Mouse (Mus musculus) kidney, adult 8-10 months (tissue): ENCODE data around the gene Kcnc3.

Experiments used
- DNase-seq, 2 experiments: peaks; one replicate each; pipeline ENCODE4 v3.0.0; 2022

Kcnc3 gene

DNA sequence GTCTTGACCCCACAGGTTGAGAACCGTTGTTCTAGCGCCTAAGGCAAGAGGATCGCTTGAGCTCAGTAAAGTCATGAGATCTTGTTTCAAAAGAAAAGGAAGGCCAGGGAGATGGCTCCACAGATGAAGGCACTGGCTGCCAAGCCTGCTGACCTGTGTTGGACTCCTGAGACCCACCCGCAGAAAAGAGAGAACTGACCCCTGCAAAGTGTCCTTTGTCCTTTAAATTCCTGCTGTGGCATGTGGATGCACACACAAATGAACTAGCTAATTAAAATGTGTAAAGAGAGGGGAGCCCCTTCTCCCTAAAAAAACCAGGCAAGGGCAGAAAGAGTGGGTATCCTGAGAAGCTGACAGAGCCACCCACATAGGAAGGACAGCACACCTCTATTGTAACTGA, 18.7 kb upstream of the Kcnc3 start:
- DNase-seq, result peak; percentile 52 to 72

GRCm38 (mm10) chr7:44572213-44572701, 18.2 kb upstream of the Kcnc3 start, which contains the start of gene Napsa:
Gene Napsa (plus strand): TSS chr7:44572380.
- peak; percentile 68 to 69 for DNase-seq

DNA sequence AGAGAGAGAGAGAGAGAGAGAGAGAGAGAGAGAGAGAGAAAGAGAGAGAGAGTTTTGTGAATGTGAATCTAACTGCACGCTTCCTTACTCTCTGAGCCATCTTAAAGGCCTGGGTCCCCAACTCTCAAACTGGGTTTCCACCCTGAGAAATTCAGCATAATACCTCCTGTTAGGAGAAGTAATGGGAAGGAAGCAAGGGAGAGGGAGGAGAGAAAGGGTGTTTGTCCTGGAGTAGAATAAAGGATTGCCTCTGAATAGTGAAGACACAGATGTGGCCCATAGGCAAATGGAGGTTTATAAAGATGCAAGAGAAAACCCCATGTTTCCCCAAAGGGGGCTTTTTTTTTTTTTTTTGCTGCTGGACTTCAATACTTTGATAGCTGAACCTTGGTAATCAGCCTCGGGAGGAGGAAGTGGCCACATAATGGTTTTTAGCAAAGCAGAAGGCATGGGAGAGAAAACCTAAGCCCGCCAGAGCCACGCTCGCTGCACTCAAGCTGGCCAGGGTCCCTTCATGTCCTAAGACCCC, 17.4 kb upstream of the Kcnc3 start:
- DNase-seq, result no peak

DNA sequence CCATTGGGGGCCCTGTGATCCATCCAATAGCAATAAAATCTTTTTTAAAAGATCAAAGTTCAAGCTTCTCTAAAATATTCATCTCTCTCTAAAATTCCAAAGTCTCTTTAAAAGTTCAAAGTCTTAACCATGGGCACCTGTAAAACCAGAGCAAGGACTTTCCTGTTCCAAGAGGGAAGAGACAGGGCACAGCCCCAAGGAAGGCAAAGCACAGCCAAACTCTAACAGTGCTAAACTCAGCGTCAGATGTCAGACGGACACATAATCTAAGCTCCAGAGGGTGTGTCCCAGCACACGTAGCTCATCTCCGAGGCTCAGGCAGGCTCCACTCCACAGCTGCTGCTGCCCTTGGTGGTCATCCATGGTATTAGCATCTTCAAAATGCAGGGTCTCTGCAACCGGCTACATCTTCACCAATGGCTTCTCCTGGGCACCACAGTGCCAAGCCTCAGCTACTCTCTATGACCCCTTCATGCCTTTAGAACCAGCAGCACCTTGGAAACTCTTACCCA, 14.1 kb upstream of the Kcnc3 start:
- DNase-seq, result peak in 1 of 2 experiments; percentile 53

- no peak for DNase-seq
These were observed 8.8 kb upstream of the Kcnc3 start for GRCm38 (mm10) chr7:44581637-44582036.

DNA sequence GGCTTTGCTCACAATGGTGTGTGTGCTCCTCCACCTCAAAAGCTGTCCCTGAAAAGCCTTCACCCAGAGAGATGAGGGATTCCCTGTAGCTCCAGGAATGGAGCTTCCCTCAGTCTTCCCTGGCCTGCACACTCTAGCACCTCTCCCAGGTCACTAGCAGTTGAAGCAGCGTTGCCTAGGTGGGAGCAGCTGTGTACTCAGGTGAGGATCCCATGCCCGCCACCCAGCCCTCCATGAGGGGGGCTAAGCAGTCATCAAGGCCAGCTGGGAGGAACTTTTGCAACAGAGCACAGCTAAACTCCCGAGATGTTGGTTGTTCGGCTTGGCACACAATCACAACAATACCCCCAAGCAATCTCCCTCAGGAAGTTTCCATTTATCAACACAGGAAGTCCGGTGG, 7.8 kb upstream of the Kcnc3 start:
- no peak for DNase-seq

GRCm38 (mm10) chr7:44583146-44583545, 7.3 kb upstream of the Kcnc3 start:
- DNase-seq, result no peak

GRCm38 (mm10) chr7:44584265-44584804, 6.1 kb upstream of the Kcnc3 start:
- no peak for DNase-seq

DNA sequence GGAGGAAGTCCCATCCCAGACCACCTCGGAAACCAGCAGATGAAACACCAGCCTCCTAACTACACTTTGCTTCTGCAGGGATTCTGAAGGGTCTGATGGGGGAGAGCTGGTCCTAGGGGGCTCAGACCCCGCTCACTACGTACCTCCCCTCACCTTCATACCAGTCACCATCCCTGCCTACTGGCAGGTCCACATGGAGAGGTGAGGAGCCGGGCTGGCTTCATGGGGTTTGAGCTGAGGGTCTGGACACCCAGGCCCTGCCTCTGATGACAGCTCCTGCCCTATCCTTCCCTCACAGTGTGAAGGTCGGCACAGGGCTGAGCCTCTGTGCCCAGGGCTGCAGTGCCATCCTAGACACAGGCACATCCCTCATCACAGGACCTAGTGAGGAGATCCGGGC, 5.5 kb upstream of the Kcnc3 start:
- DNase-seq, result no peak

GRCm38 (mm10) chr7:44585606-44586005, 4.9 kb upstream of the Kcnc3 start:
- no peak for DNase-seq

DNA sequence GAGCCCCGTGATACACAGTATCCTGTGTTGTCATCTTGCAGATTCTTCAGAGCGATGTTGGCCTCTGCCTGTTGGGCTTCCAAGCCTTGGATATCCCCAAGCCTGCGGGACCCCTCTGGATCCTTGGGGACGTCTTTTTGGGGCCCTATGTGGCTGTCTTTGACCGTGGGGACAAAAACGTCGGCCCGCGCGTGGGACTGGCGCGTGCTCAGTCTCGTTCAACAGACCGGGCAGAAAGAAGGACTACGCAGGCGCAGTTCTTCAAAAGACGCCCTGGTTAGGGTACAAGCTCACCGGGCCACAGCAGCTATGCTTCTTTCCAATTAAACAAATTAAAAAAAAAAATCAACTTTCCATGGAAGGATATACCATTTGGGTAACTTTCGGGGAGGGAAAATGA, 3.9 kb upstream of the Kcnc3 start:
- no peak for DNase-seq

GRCm38 (mm10) chr7:44586930-44587329, 3.5 kb upstream of the Kcnc3 start:
- no peak for DNase-seq

DNA sequence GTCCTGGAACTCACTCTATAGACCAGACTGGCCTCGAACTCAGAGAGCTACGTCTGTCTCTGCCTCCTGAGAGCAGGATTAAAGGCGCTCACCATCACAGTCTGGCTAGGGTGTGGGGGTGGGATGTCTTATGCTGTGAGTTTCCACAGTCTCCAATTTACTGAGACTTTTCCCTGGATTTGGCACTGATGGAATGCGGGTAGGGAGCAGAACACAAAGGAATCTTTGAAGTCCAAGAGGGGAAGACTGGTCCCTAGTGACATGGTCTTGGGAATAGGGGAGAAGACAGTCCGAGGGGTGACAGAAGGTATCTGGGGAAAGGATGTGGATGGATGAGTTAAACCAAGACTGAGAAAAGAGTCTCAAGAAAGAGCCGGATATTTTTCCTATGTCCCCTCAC, 2.8 kb upstream of the Kcnc3 start:
- DNase-seq, result no peak

GRCm38 (mm10) chr7:44588338-44588737, 2.1 kb upstream of the Kcnc3 start:
- DNase-seq, result no peak

GRCm38 (mm10) chr7:44589149-44589548, 1.3 kb upstream of the Kcnc3 start:
- peak; percentile 93 for DNase-seq

DNA sequence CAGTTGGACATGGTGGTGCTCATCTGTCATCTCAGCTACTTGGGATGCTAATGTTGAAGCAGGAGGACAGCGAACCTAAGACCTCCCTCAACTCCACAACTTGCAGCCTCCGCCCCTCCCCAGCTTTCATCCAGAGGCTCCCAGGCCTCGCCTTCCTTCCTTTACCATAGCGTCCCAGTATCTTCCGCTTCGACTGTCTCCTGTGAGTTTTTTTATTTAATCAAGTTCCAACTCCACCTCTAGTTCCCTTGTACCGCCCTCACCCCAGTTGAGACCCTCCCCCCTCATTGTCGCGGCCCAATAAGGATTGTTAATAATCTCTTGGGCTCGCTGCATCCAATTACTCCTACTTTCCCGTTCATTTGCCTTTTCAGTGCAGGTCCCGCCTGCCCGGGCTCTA, 518 bp upstream of the Kcnc3 start:
- peak; percentile 51 to 59 for DNase-seq

DNA sequence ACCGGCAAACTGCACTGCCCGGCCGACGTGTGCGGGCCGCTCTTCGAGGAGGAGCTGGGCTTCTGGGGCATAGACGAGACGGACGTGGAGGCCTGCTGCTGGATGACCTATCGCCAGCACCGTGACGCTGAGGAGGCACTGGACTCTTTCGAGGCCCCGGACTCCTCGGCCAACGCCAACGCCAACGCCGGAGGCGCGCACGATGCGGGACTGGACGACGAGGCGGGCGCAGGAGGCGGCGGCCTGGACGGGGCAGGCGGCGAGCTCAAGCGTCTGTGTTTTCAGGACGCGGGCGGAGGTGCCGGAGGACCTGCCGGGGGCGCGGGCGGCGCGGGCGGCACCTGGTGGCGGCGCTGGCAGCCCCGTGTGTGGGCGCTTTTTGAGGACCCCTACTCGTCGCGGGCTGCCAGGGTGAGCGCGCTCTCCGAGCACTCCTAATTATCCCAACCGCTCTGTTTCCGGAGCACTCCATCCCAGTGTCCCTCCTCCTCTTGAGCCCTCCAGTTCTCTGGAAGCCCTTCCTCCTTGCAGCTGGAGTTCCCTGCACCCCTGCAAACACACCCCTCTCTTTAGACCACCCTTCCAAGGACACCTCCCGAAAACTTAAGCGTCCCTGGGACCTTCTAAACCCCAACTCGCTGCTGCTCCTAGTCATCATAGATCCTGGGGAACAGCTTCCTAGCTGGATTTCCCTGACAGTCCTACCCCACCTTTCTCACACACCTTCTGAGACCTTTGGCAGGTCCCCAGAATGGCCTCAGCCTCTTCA, 1.1 kb downstream of the Kcnc3 start:
- peak in 1 of 2 experiments; percentile 19 for DNase-seq

DNA sequence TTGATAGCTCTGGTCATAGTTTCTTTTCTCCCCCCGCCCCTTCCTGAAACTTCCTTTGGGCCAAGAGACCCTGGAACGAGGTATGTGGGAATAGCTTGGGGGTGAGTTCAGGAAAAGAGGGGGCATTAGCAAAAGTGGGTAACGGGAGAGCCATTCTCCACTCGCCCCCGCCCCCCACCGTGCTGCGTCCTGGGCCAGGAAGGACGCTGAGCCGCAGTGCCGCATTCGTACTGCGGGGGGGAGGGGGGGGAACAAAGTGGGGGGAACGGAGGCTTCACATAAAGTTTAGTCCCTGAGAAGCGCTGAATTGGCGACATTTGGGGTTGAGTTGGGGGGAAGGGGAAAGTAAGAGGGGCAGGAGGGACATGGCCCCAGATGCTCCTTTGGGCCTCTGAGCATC, 2.6 kb downstream of the Kcnc3 start:
- no peak for DNase-seq

GRCm38 (mm10) chr7:44593775-44594174, 3.3 kb downstream of the Kcnc3 start:
- peak; percentile 75 to 88 for DNase-seq

GRCm38 (mm10) chr7:44594291-44594690, 3.8 kb downstream of the Kcnc3 start:
- DNase-seq, result no peak

DNA sequence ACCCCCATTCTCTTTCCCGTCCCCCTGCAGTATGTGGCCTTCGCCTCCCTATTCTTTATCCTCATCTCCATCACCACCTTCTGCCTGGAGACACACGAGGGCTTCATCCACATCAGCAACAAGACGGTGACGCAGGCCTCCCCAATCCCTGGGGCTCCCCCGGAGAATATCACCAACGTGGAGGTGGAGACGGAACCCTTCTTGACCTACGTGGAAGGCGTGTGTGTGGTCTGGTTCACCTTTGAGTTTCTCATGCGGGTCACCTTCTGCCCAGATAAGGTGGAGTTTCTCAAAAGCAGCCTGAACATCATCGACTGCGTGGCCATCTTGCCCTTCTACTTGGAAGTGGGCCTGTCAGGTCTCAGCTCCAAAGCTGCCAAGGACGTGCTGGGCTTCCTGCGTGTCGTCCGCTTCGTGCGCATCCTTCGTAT, 4.7 kb downstream of the Kcnc3 start:
- DNase-seq, result no peak

- DNase-seq, result no peak
These were observed 5.6 kb downstream of the Kcnc3 start for GRCm38 (mm10) chr7:44596051-44596450.

- DNase-seq, result no peak
These were observed 6.6 kb downstream of the Kcnc3 start for GRCm38 (mm10) chr7:44596996-44597538.

DNA sequence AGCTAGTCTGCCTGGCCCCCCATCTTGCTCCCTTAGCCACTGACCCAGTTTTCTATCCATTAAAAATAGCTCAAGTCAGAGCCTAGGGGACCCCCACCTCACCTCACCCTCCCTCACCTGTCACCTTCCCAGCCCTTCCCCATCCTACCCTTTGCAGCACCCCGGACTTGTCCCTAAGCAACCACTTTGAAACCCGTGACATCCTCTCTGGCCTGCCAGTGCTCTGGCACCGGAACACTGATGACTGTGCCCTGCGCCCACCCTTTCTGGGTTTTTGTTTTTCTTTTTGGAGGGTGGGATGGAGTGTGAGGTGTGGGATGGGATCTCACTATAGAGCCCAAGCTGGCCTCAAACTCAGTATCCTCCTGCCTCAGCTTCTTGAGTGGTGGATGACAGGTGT, 7.2 kb downstream of the Kcnc3 start:
- DNase-seq, result no peak
